In the genomic region with DNA sequence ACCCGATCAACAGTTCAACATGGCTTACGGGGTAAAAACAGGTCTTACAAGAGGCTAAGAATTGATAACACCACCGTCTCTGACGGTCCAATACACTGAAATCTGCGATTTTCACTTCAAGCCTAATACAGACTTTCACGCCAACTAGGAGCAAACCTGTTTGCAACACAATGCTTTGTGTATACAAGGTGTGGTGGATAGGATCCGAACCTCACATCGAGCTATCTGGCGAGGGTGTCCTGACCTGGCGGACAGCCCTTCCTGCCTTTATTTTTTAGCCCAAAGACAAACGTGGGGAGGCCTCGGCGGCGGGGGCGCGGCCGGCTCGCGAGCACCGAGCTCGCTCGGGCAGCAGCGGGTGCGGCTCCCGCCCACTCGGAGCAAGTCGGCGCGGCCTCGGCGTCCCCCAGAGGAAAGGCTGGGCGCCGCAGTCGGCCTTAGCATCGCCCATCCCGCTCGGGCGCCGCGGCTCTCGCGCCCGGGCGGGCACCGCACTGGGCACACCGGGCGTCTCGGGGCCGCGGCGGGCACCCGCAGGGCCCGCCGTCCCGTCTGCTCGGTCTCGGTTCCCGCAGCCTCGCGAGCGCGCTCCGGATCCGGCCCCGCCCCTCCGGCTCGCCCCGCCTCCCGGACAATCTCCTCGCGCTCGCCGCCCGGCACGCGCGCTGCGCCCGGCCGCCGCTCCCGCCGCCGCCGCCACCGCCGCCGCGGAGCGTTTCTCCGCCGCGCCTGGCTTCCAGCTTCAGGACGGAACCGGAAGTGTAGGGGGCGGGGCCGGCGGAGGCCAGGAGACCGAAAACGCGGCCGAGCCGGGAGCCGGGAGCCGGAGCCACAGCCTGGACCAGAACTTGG, we compare ENCODE assay signal across 8 mouse cellular contexts. TPM values are rescaled to one million over a fixed set of nuclear protein-coding genes. Genes with fewer than 3 reads are reported as not detected.
DNase-seq lines count a peak whose midpoint lies in the region; ATAC-seq lines count a peak whose summit lies in the region.

A gene (plus strand): TSS at position 739 of the 852 bp plus-strand sequence.

- H3K4me1 ChIP-seq in hindbrain, embryonic 15.5 days (replicated peaks) = peaks cover 27% of the 10 kb centered on the region

- DNase-seq in R1 (ENCODE audit: low read depth, low spot score) = peak; percentile 80
- DNase-seq in cerebellum, postnatal 25 days = peak; percentile 95 to 97
- DNase-seq in frontal cortex, postnatal 36 days (ENCODE audit: low spot score in 2 of 2) = peak; percentile 89 to 91
- DNase-seq in left cerebral cortex, adult 11 months (ENCODE audit: low spot score) = peak; percentile 85
- peak; percentile 96 for DNase-seq in lung, postnatal 36 days
- DNase-seq in retina, embryonic 14.5 days (ENCODE audit: low spot score) = peak; percentile 92
- DNase-seq in thymus, postnatal 36 days = peak; percentile 80 to 84

- H3K4me2 ChIP-seq in hindbrain, embryonic 15.5 days = peak within 1 kb of the TSS; percentile 54

- WGBS in hindbrain, embryonic 15.5 days = under 1% methylated on average over 77 of the region's 105 CpGs

- H3K36me3 ChIP-seq in hindbrain, embryonic 15.5 days = no peaks in the 10 kb centered on the region

- peak within 1 kb of the TSS; percentile 88 for H3K9ac ChIP-seq in hindbrain, embryonic 15.5 days

- H3K27me3 ChIP-seq in hindbrain, embryonic 15.5 days = no peaks in the 10 kb centered on the region

- no peaks in the 10 kb centered on the region for H3K9me3 ChIP-seq in hindbrain, embryonic 15.5 days

- H3K4me3 ChIP-seq in hindbrain, embryonic 15.5 days = peak within 1 kb of the TSS; percentile 78

- peak within 1 kb of the TSS; percentile 96 for H3K27ac ChIP-seq in hindbrain, embryonic 15.5 days (replicated peaks)

- ATAC-seq in hindbrain, embryonic 15.5 days (ENCODE audit: low FRiP score, low read depth) = peak; percentile 94

RNA-seq across cellular contexts. Expression of the gene that starts here (rescaled TPM):
- 45.1 and 48.0 TPM in 2 replicates for polyA plus RNA-seq in hindbrain, embryonic 15.5 days (2015; fragmentation: Nextera tagmentation; extraction: Ambion mirVana)

Comparison
In these comparisons a context has a peak if more than half of its experiments do, and no peak if none do; other contexts are left out.
1. Peak in every context shown above with its lines: DNase-seq, ATAC-seq, H3K4me3 ChIP-seq and H3K27ac ChIP-seq.